Mouse (Mus musculus): ENCODE data around the gene Gm8897. TPM values are rescaled to one million over a fixed set of nuclear protein-coding genes. Genes with fewer than 3 reads are reported as not detected.
"Not testable (repeated sequence)": the region's sequence is repeated elsewhere in the genome, so short reads cannot be mapped to it uniquely, and the experiment has no call there.

Gene Gm8897
- not detected for total RNA-seq (2021)

- intact Hi-C loops (cut with DNase I); DNase-seq (ENCODE audit: low spot score): not testable (repeated sequence)
These were observed at the start of gene Gm8897 for GRCm38 (mm10) chr5:11416118-11416517. Gene Gm8897, plus strand, starts transcription at chr5:11416418.

DNA sequence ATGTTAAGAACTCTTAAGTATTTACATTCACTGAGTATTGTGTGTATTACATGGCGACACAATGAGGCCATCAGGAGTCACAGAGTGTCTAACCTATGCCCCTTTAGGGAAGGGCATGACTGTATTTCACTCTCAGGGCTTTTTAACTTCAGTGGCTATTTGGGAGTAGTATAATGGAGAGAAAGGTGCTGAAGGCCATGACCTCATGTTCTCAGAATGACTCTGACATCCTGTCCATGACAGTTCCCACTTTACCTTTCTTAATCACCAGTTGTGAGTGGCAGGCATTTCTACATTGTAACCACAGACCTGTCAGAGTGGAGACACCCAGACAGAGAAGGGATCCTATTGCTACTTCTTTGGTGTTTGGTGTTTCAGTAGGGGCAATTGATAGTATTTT lies 473 bp downstream of the Gm8897 start:
- DNase-seq (ENCODE audit: low spot score); intact Hi-C loops (cut with DNase I): not testable (repeated sequence)

Other genes with a start within 250 kb of the Gm8897 start
- not detected for gene Gm5861, start 233.3 kb upstream of the Gm8897 start, total RNA-seq (2021)
- not detected for gene Gm8890, start 160.4 kb upstream of the Gm8897 start, total RNA-seq (2021)
- not detected for gene Speer1, start 74.9 kb upstream of the Gm8897 start, total RNA-seq (2021)
- not detected for gene Gm8906, start 86.3 kb downstream of the Gm8897 start, total RNA-seq (2021)
- gene Gm6460, start 178.5 kb downstream of the Gm8897 start, total RNA-seq (2021) = not detected

All from heart, postnatal 25 days (tissue).